Mouse (Mus musculus) heart, embryonic 11.5 days (tissue): ENCODE data around the gene Scn5a. TPM values are rescaled to one million over a fixed set of nuclear protein-coding genes. Genes with fewer than 3 reads are reported as not detected.
A peak's percentile ranks its signal among the peaks of the same experiment; 100 is the strongest.

Experiments used
- ATAC-seq: fragments of 200-750 bp; cut with Nextera tagmentation; replicated peaks from 2 replicates; pipeline ENCODE4 v1.8.0; 2017; ENCODE audit warnings: moderate library complexity; ENCODE audit not compliant: insufficient number of reproducible peaks, low FRiP score, low TSS enrichment
- H3K27ac ChIP-seq: fragments of 300-500 bp; sonication (generic); 2 replicates; pipeline ENCODE4 v1.5.1; 2014; ENCODE audit warnings: mild to moderate bottlenecking, low read depth, low read length
- H3K27me3 ChIP-seq: fragments of 300-500 bp; sonication (generic); 2 replicates; pipeline ENCODE4 v1.6.1; 2014; ENCODE audit warnings: mild to moderate bottlenecking, low read length, mixed read lengths; ENCODE audit not compliant: control insufficient read depth, insufficient read depth
- H3K36me3 ChIP-seq: fragments of 300-500 bp; sonication (generic); 2 replicates; pipeline ENCODE4 v1.6.1; 2014; ENCODE audit warnings: mild to moderate bottlenecking, low read length, moderate library complexity, mixed read lengths; ENCODE audit not compliant: control insufficient read depth, insufficient read depth
- H3K4me1 ChIP-seq: fragments of 300-500 bp; sonication (generic); 2 replicates; pipeline ENCODE4 v1.6.1; 2014; ENCODE audit warnings: low read length; ENCODE audit not compliant: control insufficient read depth, insufficient read depth
- H3K4me2 ChIP-seq: fragments of 300-500 bp; sonication (generic); 2 replicates; pipeline ENCODE4 v1.6.1; 2014; ENCODE audit warnings: mild to moderate bottlenecking, moderate library complexity
- H3K4me3 ChIP-seq: fragments of 300-500 bp; sonication (generic); 2 replicates; pipeline ENCODE4 v1.5.1; 2014; ENCODE audit warnings: low read depth, low read length
- H3K9ac ChIP-seq: fragments of 300-500 bp; sonication (generic); 2 replicates; pipeline ENCODE4 v1.6.1; 2014; ENCODE audit warnings: mild to moderate bottlenecking, low read depth, low read length, moderate library complexity
- H3K9me3 ChIP-seq: fragments of 300-500 bp; sonication (generic); replicated peaks from 2 replicates; pipeline ENCODE4 v1.6.1; 2016; ENCODE audit warnings: low read length; ENCODE audit not compliant: control insufficient read depth
- WGBS: fragments of 180-500 bp; shearing (Covaris S2); extraction: QIAGEN DNeasy Blood & Tissue Kit; methylation state at CpG from one replicate; pipeline ENCODE4 v1.1.7; 2014; ENCODE audit not compliant: insufficient replicate concordance; 5-methylcytosine and 5-hydroxymethylcytosine counted together
- polyA plus RNA-seq: library from polyadenylated mRNA; unstranded; fragments of >200 nt; fragmentation: Nextera tagmentation; extraction: Ambion mirVana; gene quantifications from 2 replicates; pipeline ENCODE4 v1.2.1, GENCODE M21; 2014

The Scn5a gene
- polyA plus RNA-seq, 1 experiment from 2014 or later: 8.0 TPM

DNA sequence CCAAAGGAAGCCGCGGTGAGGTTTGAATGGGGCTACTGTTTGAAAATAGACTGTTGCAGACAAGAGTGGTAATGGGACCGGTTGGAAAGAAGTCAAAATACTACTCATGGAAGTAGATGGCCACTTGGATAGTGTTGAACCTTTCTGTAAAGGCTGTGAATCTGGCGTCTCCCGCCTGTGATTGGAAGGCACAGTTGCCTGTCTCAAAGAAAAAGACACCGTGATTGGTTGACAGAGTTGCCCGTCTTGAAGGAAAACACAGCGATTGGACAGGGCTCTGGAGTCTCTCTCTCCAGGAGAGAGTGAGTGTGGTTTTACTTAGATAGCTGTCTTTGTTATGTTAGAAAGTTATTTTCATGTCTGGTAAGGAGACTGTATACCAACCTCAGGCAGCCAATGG is 18.5 kb upstream of the Scn5a start:
- ATAC-seq: no peak
- H3K4me2 ChIP-seq: no peak overlapping the region
- WGBS: 75% methylated on average over 8 of the region's 8 CpGs
- peaks cover 3% of the 10 kb centered on the region; the same call in 1 of the 2 replicates for H3K9me3 ChIP-seq
- no peak overlapping the region for H3K27ac ChIP-seq
- H3K36me3 ChIP-seq: no peaks in the 10 kb centered on the region
- H3K9ac ChIP-seq: no peak overlapping the region
- no peak overlapping the region for H3K4me3 ChIP-seq
- no peaks in the 10 kb centered on the region for H3K27me3 ChIP-seq
- no peaks in the 10 kb centered on the region for H3K4me1 ChIP-seq

DNA sequence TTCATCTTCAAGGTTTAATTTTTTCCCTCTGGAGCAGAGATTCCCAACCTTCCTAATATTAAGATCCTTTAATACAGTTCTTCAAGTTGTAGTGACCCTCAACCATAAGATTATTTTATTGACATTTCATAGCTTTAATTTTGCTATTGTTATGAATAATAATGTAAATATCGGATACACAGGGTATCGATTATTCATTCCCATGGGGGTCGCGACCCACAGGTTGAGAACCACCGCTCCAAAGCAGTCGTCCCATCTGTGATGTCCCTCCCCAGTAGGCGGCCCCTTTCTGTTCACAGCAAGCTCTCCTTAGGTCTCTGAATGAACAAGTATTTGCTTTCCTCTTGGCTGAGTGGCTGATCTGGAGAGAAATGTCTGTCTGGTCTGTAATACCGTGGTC is 10.8 kb upstream of the Scn5a start:
- ATAC-seq: no peak
- no peaks in the 10 kb centered on the region for H3K36me3 ChIP-seq
- peaks cover 8% of the 10 kb centered on the region for H3K4me1 ChIP-seq
- H3K4me2 ChIP-seq: no peak overlapping the region
- H3K9me3 ChIP-seq: no peaks in the 10 kb centered on the region
- H3K9ac ChIP-seq: no peak overlapping the region
- 80% methylated on average over 8 of the region's 8 CpGs for WGBS
- no peak overlapping the region for H3K27ac ChIP-seq
- H3K27me3 ChIP-seq: no peaks in the 10 kb centered on the region
- H3K4me3 ChIP-seq: no peak overlapping the region

DNA sequence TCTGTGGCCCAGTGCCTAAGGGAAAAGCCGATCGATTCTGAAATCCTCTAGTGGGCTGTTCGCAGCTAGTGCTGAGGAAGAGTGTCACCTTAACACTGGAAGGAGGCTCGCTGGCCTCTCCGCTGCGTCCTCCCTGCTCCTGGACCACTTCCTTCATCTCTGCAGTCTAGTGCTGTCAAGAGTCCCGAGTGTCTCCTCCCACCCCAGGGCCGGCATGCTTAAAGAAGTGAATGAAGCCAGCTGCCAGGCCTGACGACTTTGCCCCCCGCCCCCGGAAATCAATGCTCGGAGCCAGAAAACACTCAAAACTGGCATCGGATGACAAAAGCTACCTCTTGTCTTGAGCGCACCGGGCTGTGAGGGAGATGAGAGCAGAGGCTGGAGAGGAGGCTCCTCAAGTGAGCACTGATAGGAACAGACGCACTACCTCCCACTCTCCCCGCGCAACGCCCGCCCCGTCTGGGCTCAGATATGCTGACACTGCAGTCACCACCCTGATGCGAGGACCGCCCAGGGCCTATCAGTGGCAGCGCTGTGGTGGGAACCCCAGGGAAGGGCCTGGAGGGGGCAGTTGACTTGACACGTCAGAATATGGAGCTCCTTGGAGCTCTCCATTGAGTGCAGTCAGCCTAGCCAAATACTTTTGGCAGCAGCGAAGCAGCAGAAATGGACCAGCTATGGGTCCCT is 10.1 kb upstream of the Scn5a start:
- no peak overlapping the region for H3K27ac ChIP-seq
- no peaks in the 10 kb centered on the region for H3K36me3 ChIP-seq
- H3K9me3 ChIP-seq: no peaks in the 10 kb centered on the region
- H3K27me3 ChIP-seq: no peaks in the 10 kb centered on the region
- peaks cover 8% of the 10 kb centered on the region for H3K4me1 ChIP-seq
- H3K4me2 ChIP-seq: peak overlapping the region; percentile 56
- ATAC-seq: peak; percentile 77
- peak overlapping the region; percentile 17 for H3K4me3 ChIP-seq
- peak overlapping the region; percentile 39; the same call in 1 of the 2 replicates for H3K9ac ChIP-seq
- WGBS: 21% methylated on average over 26 of the region's 26 CpGs

DNA sequence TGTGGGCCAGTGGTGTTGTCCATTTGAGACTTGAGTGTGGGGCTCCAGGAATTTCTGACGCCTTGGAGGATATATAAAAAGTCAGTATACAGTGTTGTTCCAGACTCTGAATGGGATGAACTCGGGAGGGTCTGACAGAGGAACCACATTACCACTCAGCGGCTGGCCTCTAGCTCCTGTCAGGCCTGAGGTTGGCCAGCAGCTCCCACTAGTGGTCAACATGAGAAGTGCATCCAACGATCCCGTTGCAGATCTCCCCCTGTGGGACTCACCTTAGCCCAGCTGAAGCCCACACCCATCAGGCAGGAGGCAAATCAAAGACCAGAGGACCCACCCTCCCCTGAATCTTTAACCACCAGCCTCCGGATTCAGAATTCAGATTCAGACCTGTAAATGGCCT is 1.9 kb upstream of the Scn5a start:
- peaks cover 16% of the 10 kb centered on the region for H3K4me1 ChIP-seq
- peaks cover 50% of the 10 kb centered on the region for H3K27me3 ChIP-seq
- H3K27ac ChIP-seq: no peak overlapping the region
- no peak overlapping the region for H3K4me3 ChIP-seq
- no peak overlapping the region for H3K4me2 ChIP-seq
- H3K9me3 ChIP-seq: no peaks in the 10 kb centered on the region
- no peak overlapping the region for H3K9ac ChIP-seq
- WGBS: under 1% methylated on average over 6 of the region's 6 CpGs
- no peaks in the 10 kb centered on the region for H3K36me3 ChIP-seq
- ATAC-seq: no peak

DNA sequence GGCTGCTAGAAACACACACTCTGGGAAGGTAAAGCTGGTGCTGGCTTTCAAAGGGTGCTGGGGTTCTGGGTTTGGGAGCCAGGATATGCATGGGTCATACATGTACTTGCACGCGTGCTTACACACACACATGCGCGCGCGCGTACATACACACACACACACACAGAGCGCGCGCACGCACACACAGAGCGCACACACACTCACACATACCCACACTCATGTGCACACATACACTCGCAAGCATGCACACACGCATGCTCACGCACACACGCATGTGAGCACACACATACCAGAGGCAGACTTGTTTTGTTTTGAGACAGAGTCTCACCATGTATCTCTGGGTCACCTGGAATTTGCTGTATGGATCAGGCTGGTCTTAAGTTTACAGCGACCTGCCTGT is 1.4 kb upstream of the Scn5a start:
- WGBS: 85% methylated on average over 17 of the region's 17 CpGs
- peaks cover 55% of the 10 kb centered on the region for H3K27me3 ChIP-seq

DNA sequence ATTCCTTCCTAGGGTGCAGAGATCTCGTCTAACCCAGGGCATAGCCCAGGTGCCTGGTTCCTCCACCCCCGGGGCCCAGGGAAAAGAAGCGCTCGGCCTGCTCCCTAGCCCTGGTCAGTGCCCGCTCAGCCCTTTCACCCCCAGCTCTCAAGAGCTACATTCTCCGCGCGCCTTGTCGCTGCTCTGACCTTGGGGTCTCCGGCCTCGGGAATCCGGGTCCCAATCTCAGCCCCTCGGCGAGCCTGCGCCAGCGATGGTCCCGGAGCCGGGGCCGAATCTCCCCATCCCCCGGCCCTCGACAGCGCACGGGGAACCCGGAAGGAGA is 543 bp downstream of the Scn5a start:
- no peaks in the 10 kb centered on the region for H3K9me3 ChIP-seq
- H3K36me3 ChIP-seq: no peaks in the 10 kb centered on the region
- peak overlapping the region; percentile 87 for H3K4me2 ChIP-seq
- H3K4me3 ChIP-seq: peak overlapping the region; percentile 74
- ATAC-seq: 0 out of 2 replicates have a peak, but pooled peaks have one; percentile 5
- peak overlapping the region; percentile 75 for H3K9ac ChIP-seq
- H3K27ac ChIP-seq: 0 out of 2 replicates have a peak overlapping the region, but pooled peaks have one; percentile 29
- peaks cover 33% of the 10 kb centered on the region for H3K4me1 ChIP-seq
- H3K27me3 ChIP-seq: peaks cover 68% of the 10 kb centered on the region
- WGBS: under 1% methylated on average over 24 of the region's 24 CpGs

More for the DNA sequence above, 1.4 kb upstream of the Scn5a start:
- Histone ChIP-seq H3K4me2 (no peak overlapping the region), H3K36me3 (no peaks in the 10 kb centered on the region), H3K27ac (no peak overlapping the region), H3K4me3 (no peak overlapping the region), H3K9ac (no peak overlapping the region), H3K9me3 (no peaks in the 10 kb centered on the region), H3K4me1 (peaks cover 20% of the 10 kb centered on the region)
- ATAC-seq: no peak

DNA sequence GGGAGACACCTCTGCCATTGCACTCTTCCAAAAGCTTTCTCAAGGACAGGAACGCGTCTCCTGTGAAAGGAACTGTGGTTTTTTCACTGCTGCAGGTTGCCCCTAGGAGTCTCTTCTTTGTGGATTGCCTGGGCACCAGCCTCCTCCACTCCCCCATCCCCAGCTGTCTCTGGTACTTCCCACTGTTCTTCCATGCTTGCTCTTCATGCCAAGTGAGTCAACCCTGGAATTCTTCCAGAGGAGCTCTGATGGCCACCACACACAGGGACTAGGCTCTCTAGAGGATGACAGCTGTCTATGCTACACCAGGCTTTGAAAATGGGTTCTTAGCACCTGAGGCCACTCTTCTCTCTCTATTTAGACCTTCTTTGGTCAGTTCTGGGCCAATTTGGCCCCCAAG is 1.8 kb downstream of the Scn5a start:
- WGBS: 68% methylated on average over 2 of the region's 2 CpGs
- Histone ChIP-seq H3K4me1 (peaks cover 39% of the 10 kb centered on the region), H3K4me3 (no peak overlapping the region), H3K9me3 (no peaks in the 10 kb centered on the region), H3K4me2 (peak overlapping the region; percentile 87), H3K27me3 (peaks cover 75% of the 10 kb centered on the region), H3K27ac (no peak overlapping the region), H3K36me3 (no peaks in the 10 kb centered on the region), H3K9ac (no peak overlapping the region)
- no peak for ATAC-seq

DNA sequence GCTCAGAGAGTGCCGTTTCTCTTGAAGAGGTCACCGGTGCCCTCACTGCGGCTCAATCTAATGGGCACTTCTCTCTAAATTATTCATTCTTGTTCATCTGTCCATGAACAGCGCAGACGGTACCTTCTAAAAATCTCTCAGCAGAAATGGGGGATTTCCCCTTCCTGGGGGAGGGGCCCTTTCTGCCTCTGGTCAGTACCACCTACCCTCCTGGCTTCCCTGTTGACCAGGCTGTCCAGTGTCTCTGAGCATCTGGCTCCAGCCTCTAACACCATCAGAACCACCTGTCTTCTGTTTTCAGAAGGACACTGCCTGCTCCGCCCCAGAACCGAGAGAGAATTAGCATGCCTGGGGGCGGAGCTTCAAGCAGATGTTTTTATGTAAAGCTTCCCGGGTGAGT is 3.1 kb downstream of the Scn5a start:
- H3K27me3 ChIP-seq: peaks cover 77% of the 10 kb centered on the region
- peak overlapping the region; percentile 35; the same call in 1 of the 2 replicates for H3K27ac ChIP-seq
- peaks cover 40% of the 10 kb centered on the region for H3K4me1 ChIP-seq
- no peak for ATAC-seq
- H3K4me2 ChIP-seq: peak overlapping the region; percentile 5
- no peak overlapping the region for H3K4me3 ChIP-seq
- 46% methylated on average over 9 of the region's 9 CpGs for WGBS
- no peak overlapping the region for H3K9ac ChIP-seq
- H3K36me3 ChIP-seq: no peaks in the 10 kb centered on the region
- no peaks in the 10 kb centered on the region for H3K9me3 ChIP-seq

DNA sequence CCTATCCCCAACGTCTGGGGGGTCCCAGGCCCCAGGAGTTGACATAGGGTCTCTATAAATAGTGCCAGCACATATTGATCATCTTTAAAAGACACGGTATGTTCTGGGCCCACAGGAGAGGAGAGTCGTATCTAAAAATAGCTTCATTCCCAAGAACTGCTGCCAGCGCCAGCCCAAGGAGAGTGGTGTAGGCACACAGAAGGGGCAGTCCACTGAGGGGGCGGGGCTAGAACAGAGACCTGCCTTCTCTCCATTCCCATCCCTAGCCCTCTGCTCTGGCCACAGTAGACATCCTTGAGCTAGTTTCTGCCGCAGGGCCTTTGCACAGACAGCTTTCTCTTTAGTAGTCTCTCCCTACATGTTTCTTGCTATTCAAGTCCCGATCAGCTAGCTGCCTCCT is 4.5 kb downstream of the Scn5a start:
- 0 out of 2 replicates have a peak overlapping the region, but pooled peaks have one; percentile 22 for H3K27ac ChIP-seq
- H3K27me3 ChIP-seq: peaks cover 75% of the 10 kb centered on the region
- no peak overlapping the region for H3K9ac ChIP-seq
- H3K36me3 ChIP-seq: no peaks in the 10 kb centered on the region
- H3K4me3 ChIP-seq: no peak overlapping the region
- 48% methylated on average over 7 of the region's 7 CpGs for WGBS
- peaks cover 40% of the 10 kb centered on the region for H3K4me1 ChIP-seq
- peak overlapping the region; percentile 30 for H3K4me2 ChIP-seq
- ATAC-seq: no peak
- H3K9me3 ChIP-seq: no peaks in the 10 kb centered on the region
